Mouse (Mus musculus) heart, embryonic 14.5 days (tissue): Measurements from ENCODE around the gene Pdss1. TPM values are rescaled to one million over a fixed set of nuclear protein-coding genes. Genes with fewer than 3 reads are reported as not detected.
"Not testable (repeated sequence)": the region's sequence is repeated elsewhere in the genome, so short reads cannot be mapped to it uniquely, and the experiment has no call there.

Experiments used
- ATAC-seq: fragments of 200-750 bp; cut with Nextera tagmentation; 2 replicates; pipeline ENCODE4 v1.8.0; 2017; ENCODE audit warnings: low read depth, moderate TSS enrichment; ENCODE audit not compliant: insufficient number of reproducible peaks, insufficient read depth, low FRiP score
- H3K27ac ChIP-seq, 2 experiments: fragments of 200-500 bp in 1 of 2; fragments of 300-500 bp in 1 of 2; sonication (generic) in 1 of 2; replicated peaks in 1 of 2; 2 replicates each; pipeline ENCODE4 v1.5.1; 2012 to 2014; ENCODE audit warnings: low read depth in 2 of 2, low read length in 2 of 2, control low read depth in 1 of 2, mild to moderate bottlenecking in 1 of 2, mixed read lengths in 1 of 2; ENCODE audit not compliant: control insufficient read depth in 1 of 2, insufficient read depth in 1 of 2
- H3K27me3 ChIP-seq: fragments of 300-500 bp; sonication (generic); 2 replicates; pipeline ENCODE4 v1.6.1; 2014; ENCODE audit warnings: mild to moderate bottlenecking, low read length, control low read depth; ENCODE audit not compliant: control insufficient read depth, insufficient read depth
- H3K36me3 ChIP-seq: fragments of 300-500 bp; sonication (generic); 2 replicates; pipeline ENCODE4 v1.6.1; 2014; ENCODE audit warnings: mild to moderate bottlenecking, control low read depth, low read length, mixed read lengths; ENCODE audit not compliant: control insufficient read depth, insufficient read depth
- H3K4me1 ChIP-seq, 2 experiments: fragments of 200-500 bp in 1 of 2; fragments of 300-500 bp in 1 of 2; sonication (generic) in 1 of 2; 2 replicates each; pipeline ENCODE4 v1.6.1; 2012 to 2014; ENCODE audit warnings: low read length in 2 of 2, control low read depth in 1 of 2, mixed read lengths in 1 of 2; ENCODE audit not compliant: control insufficient read depth in 2 of 2, insufficient read depth in 2 of 2
- H3K4me2 ChIP-seq: fragments of 300-500 bp; sonication (generic); 2 replicates; pipeline ENCODE4 v1.6.1; 2014; ENCODE audit warnings: mild to moderate bottlenecking, low read length
- H3K4me3 ChIP-seq, 2 experiments: fragments of 200-500 bp in 1 of 2; fragments of 300-500 bp in 1 of 2; sonication (generic) in 1 of 2; 2 replicates each; pipeline ENCODE4 v1.5.1; 2012 to 2014; ENCODE audit warnings: low read length in 2 of 2, mild to moderate bottlenecking in 2 of 2, control low read depth in 1 of 2, low read depth in 1 of 2, moderate library complexity in 1 of 2; ENCODE audit not compliant: control insufficient read depth in 1 of 2, insufficient read depth in 1 of 2
- H3K9ac ChIP-seq: fragments of 300-500 bp; sonication (generic); 2 replicates; pipeline ENCODE4 v1.6.1; 2014; ENCODE audit warnings: mild to moderate bottlenecking, low read length
- H3K9me3 ChIP-seq: fragments of 300-500 bp; sonication (generic); 2 replicates; pipeline ENCODE4 v1.6.1; 2016; ENCODE audit warnings: low read length, control low read depth; ENCODE audit not compliant: control insufficient read depth
- WGBS: fragments of 180-500 bp; shearing (Covaris S2); extraction: QIAGEN DNeasy Blood & Tissue Kit; methylation state at CpG from one replicate; pipeline ENCODE4 v1.1.7; 2014; 5-methylcytosine and 5-hydroxymethylcytosine counted together
- polyA plus RNA-seq: library from polyadenylated mRNA; unstranded; fragments of >200 nt; fragmentation: Nextera tagmentation; extraction: Ambion mirVana; gene quantifications from 2 replicates; pipeline ENCODE4 v1.2.1, GENCODE M21; 2014

Gene Pdss1
- 29.5 and 33.1 TPM in 2 replicates for polyA plus RNA-seq

DNA sequence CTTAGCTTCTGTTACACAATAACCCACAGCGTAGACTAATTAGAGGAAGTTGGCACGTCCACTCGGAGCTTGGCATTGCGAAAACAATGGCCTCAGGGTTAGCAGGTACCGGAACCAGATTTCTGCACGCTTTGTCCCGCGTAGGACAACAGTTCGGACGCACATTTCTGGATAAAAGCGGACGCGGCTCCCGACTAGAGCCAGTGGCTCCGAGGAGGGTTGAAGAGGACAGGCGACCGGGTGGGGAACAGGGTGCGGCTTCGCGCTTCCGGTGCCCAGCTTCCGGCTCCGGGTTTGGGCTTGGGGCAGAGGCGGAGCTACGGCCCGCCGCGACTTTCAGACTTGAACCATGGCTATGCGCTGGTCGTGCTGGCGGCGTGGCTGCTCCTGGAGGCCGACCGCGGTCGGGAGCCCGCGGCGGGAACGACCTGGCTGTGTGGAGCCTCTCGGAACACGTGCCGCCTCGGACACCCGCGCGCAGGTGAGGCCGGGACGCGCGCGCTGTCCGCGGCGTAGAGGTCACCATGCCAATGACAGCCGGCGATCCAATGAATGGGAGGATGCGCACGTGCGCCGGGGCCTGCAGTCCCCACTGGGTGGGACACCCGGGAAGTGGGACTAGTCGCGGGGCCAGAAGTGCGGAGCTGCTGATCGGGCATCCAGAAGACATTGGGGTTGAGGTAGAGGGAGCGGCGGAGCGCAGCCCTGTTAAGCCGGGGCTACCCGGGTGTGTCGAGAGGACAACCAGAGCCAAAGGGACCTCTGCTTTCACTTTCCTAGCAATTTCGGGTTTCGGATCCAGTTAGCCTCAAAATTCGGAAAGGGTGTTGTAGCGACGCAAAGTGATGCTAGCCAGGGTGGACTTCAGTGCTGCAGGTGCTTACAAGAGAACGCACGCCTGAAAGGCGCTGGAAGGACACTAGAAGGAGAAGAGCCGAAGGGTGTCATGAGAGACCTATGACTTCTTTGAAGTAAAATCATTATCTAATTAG, at the start of gene Pdss1:
TSS of gene Pdss1 (plus strand) at position 241 of the 992 bp plus-strand sequence.
- peak within 1 kb of the TSS; percentile 83 for H3K27ac ChIP-seq
- peak; percentile 98 for ATAC-seq
- WGBS, result under 1% methylated on average over 81 of the region's 81 CpGs
- peak within 1 kb of the TSS; percentile 86 to 93 for H3K4me3 ChIP-seq
- H3K4me1 ChIP-seq, result peaks cover 0 to 5% of the 10 kb centered on the region in 2 experiments; a peak in 1 of 4 replicates
- H3K27me3 ChIP-seq, result no peaks in the 10 kb centered on the region
- H3K9me3 ChIP-seq, result no peaks in the 10 kb centered on the region
- H3K9ac ChIP-seq, result peak within 1 kb of the TSS; percentile 88
- peak within 1 kb of the TSS; percentile 81 for H3K4me2 ChIP-seq
- H3K36me3 ChIP-seq, result peaks cover 8% of the 10 kb centered on the region; the same call in 1 of the 2 replicates

DNA sequence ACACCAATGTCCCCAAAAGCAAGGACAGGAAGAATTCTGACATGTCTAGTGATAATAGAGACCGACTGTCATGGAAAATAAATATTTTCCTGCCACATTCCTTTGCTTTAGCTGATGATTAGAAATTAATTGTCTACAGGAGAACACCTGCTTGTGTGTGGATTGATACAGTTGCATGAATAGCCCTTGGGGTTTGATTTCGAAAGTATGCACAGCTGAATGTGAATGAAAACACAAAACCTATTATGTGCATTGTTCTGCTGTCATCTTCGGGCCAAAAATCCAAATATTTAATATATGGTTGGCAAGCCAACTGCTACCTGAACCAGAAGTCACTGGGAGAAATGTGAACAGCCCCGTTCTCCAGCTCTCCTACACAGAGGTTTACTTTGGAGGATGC, 43.4 kb upstream of the Pdss1 start:
- H3K9me3 ChIP-seq, result no peaks in the 10 kb centered on the region
- no peak overlapping the region for H3K27ac ChIP-seq
- no peak overlapping the region for H3K4me2 ChIP-seq
- no peak overlapping the region for H3K9ac ChIP-seq
- WGBS, result 64% methylated on average over 4 of the region's 4 CpGs
- H3K27me3 ChIP-seq, result no peaks in the 10 kb centered on the region
- H3K36me3 ChIP-seq, result no peaks in the 10 kb centered on the region
- no peaks in the 10 kb centered on the region for H3K4me1 ChIP-seq
- H3K4me3 ChIP-seq, result no peak overlapping the region
- ATAC-seq, result no peak

DNA sequence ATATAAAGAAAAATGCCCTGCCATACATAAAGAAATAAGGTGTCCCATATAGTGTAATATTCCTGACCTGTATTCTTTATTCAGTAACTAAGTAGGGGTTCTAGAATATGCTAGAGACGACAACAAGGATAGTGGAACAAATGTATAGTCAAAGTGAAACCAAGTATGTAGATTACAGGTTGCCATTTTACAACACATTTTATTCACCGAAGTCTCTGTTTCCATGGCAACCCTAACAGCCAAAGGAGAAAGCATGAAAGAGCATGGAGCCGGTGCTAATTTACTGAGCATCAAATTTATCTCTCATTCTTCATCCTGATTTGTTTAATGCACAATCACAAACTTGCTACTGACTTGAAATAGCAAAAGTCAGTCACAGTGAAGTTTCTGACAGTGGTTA, 37.8 kb upstream of the Pdss1 start:
- no peaks in the 10 kb centered on the region for H3K36me3 ChIP-seq
- H3K27ac ChIP-seq, result no peak overlapping the region
- no peak overlapping the region for H3K9ac ChIP-seq
- ATAC-seq, result no peak
- no peak overlapping the region for H3K4me3 ChIP-seq
- 84% methylated on average over 3 of the region's 3 CpGs for WGBS
- no peaks in the 10 kb centered on the region for H3K4me1 ChIP-seq
- H3K4me2 ChIP-seq, result no peak overlapping the region
- no peaks in the 10 kb centered on the region for H3K27me3 ChIP-seq
- no peaks in the 10 kb centered on the region for H3K9me3 ChIP-seq

DNA sequence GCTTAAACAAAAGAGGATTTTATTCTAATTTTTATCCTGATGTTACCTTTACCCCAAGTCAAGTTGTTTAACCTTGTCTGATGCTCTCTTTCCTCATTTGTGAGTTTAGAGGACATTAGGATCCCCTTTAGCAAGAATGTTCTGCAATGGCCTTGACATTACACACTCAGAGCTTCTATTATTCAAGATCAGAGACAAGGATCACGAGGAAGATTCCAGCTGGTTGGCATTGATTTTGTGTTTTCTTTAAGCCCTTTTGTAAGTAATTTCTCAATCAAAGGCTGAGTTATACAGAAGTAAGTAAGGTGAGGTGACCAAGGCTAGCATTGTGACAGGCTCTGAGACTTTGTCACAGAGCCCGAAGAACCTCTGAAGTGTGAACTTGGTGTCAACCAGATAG, 33.1 kb upstream of the Pdss1 start:
- no peaks in the 10 kb centered on the region for H3K9me3 ChIP-seq
- H3K4me1 ChIP-seq, result no peaks in the 10 kb centered on the region
- H3K36me3 ChIP-seq, result no peaks in the 10 kb centered on the region
- no peak overlapping the region for H3K9ac ChIP-seq
- H3K4me3 ChIP-seq, result no peak overlapping the region
- H3K27me3 ChIP-seq, result no peaks in the 10 kb centered on the region
- no peak overlapping the region for H3K27ac ChIP-seq
- no peak overlapping the region for H3K4me2 ChIP-seq
- WGBS, result 71% methylated on average over 2 of the region's 2 CpGs
- no peak for ATAC-seq

DNA sequence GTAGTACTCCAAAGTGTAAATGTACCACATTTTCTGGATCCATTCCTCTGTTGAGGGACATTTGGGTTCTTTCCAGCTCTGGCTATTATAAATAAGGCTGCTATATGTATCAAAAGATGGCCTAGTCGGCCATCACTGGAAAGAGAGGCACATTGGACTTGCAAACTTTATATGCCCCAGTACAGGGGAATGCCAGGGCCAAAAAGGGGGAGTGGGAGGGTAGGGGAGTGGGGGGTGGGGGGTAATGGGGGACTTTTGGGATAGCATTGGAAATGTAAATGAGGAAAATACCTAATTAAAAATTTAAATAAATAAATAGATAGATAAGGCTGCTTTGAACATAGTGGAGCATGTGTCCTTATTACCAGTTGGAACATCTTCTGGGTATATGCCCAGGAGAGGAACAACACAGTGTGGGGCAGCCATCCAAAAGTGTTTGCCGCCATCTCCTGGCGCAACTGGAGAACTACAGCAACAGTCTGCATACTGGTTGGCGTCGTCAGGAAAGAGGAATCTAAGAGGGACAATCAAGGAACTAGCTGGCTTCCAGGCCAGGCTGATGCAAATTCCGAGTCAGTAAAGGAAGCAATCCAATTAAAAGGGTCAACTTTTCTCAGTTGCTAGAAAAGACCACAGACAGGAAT, 30.8 kb upstream of the Pdss1 start:
- peak; percentile 54; the same call in 1 of the 2 replicates for ATAC-seq

DNA sequence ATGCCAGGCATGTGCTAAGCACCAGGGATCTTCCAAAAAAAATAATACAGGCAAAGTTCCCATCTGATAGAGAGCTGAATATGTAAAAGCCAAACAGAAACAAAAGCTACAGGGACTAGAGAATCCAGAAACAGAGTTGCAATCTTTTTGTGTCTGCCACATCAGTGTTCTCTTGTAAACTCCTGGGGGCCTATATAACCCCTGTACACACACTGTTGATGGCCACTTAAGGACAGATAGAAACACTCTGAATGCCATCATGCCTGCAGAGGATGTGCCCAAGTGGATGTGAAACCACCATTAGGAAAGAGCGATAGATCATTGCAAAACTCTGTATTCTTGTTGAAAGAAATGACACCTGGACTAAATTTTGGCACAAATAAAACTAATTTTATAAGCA, 29.5 kb upstream of the Pdss1 start:
- ATAC-seq, result no peak
- Histone ChIP-seq H3K9me3 (no peaks in the 10 kb centered on the region), H3K27ac (no peak overlapping the region), H3K4me1 (no peaks in the 10 kb centered on the region), H3K9ac (no peak overlapping the region), H3K27me3 (no peaks in the 10 kb centered on the region), H3K4me3 (no peak overlapping the region), H3K4me2 (no peak overlapping the region), H3K36me3 (no peaks in the 10 kb centered on the region)
- WGBS, result 79% methylated on average over 1 of the region's 1 CpGs

More for the DNA sequence above, 30.8 kb upstream of the Pdss1 start:
- H3K9ac ChIP-seq, H3K27me3 ChIP-seq, H3K36me3 ChIP-seq, H3K9me3 ChIP-seq, H3K4me1 ChIP-seq, H3K4me3 ChIP-seq, H3K27ac ChIP-seq, H3K4me2 ChIP-seq: not testable (repeated sequence)
- WGBS, result 2% methylated on average over 6 of the region's 6 CpGs

DNA sequence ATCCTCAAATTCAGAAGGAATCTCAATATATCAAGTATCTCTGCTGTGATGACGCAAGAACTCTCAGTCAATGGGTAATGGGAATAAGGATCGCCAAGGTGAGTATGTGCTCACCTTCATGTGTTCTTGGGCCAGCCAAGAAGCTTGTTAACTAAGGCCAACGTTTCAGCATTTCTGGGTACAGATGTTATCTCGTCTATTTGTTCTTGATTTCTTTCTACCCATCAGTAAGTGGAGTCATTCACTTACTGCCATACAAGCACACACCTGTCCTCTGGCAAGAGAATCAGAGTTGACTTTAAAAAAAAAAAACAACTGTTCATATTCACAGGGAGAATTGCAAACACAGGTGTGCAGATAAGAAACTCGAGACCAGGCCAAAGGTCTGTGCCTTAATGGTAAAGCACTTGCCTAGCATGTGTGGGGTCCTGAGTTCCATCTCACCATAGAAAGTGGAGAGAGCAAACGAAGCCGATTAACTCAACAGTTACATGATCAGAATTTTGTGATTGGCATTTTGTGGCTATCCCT, 28.4 kb upstream of the Pdss1 start:
- Histone ChIP-seq H3K4me2 (no peak overlapping the region), H3K27ac (no peak overlapping the region), H3K4me1 (no peaks in the 10 kb centered on the region), H3K9ac (no peak overlapping the region), H3K27me3 (no peaks in the 10 kb centered on the region), H3K9me3 (no peaks in the 10 kb centered on the region), H3K36me3 (no peaks in the 10 kb centered on the region), H3K4me3 (no peak overlapping the region)
- no peak for ATAC-seq
- WGBS, result 63% methylated on average over 7 of the region's 7 CpGs
